Mouse (Mus musculus) telencephalon, adult 2 months (tissue): Measurements from ENCODE around the gene Lck.
"Not testable (repeated sequence)": the region's sequence is repeated elsewhere in the genome, so short reads cannot be mapped to it uniquely, and the experiment has no call there.

ENCODE experiments used
- DNase-seq: peaks from one replicate; pipeline ENCODE4 v3.0.0-alpha.2; 2011; ENCODE audit warnings: low read depth, low spot score

Lck gene

GRCm38 (mm10) chr4:129555862-129556531, 17.4 kb downstream of the Lck start:
- DNase-seq: no peak

GRCm38 (mm10) chr4:129555421-129555861, 18.0 kb downstream of the Lck start:
- DNase-seq: no peak

GRCm38 (mm10) chr4:129554512-129554911, 18.9 kb downstream of the Lck start:
- DNase-seq: not testable (repeated sequence)

GRCm38 (mm10) chr4:129550295-129550694, 23.1 kb downstream of the Lck start:
- no peak for DNase-seq

- DNase-seq: no peak
Measured at GRCm38 (mm10) chr4:129549306-129549705, 24.1 kb downstream of the Lck start.

GRCm38 (mm10) chr4:129547631-129548030, 25.8 kb downstream of the Lck start:
- not testable (repeated sequence) for DNase-seq

- DNase-seq: no peak
Measured at GRCm38 (mm10) chr4:129544106-129544505, 29.3 kb downstream of the Lck start.

GRCm38 (mm10) chr4:129542592-129543141, 30.8 kb downstream of the Lck start, which contains the start of gene Hdac1:
Gene Hdac1, minus strand, starts transcription at chr4:129542713.
- peak; percentile 87 for DNase-seq

- no peak for DNase-seq
Measured at GRCm38 (mm10) chr4:129541868-129542591, 31.4 kb downstream of the Lck start.

GRCm38 (mm10) chr4:129540012-129540411, 33.4 kb downstream of the Lck start:
- no peak for DNase-seq

GRCm38 (mm10) chr4:129528901-129529300, 44.5 kb downstream of the Lck start:
- not testable (repeated sequence) for DNase-seq

- no peak for DNase-seq
Measured at GRCm38 (mm10) chr4:129525889-129526288, 47.6 kb downstream of the Lck start.

- no peak for DNase-seq
Measured at GRCm38 (mm10) chr4:129525338-129525737, 48.1 kb downstream of the Lck start.

- DNase-seq: no peak
Measured at GRCm38 (mm10) chr4:129518519-129518918, 54.9 kb downstream of the Lck start.

- DNase-seq: no peak
Measured at GRCm38 (mm10) chr4:129516925-129517324, 56.5 kb downstream of the Lck start.

GRCm38 (mm10) chr4:129514300-129514898, 59.0 kb downstream of the Lck start:
- no peak for DNase-seq

GRCm38 (mm10) chr4:129513891-129514290, 59.5 kb downstream of the Lck start:
- DNase-seq: no peak

GRCm38 (mm10) chr4:129513086-129513767, 60.2 kb downstream of the Lck start, which contains the start of gene Marcksl1:
Gene Marcksl1, plus strand, starts transcription at chr4:129513581.
- no peak for DNase-seq

GRCm38 (mm10) chr4:129511413-129512096, 61.9 kb downstream of the Lck start:
- DNase-seq: no peak

- DNase-seq: no peak
Measured at GRCm38 (mm10) chr4:129510723-129511412, 62.6 kb downstream of the Lck start.
